Mouse (Mus musculus): Measurements from ENCODE around the gene Cacna1a. TPM values are rescaled to one million over a fixed set of nuclear protein-coding genes. Genes with fewer than 3 reads are reported as not detected.

Cacna1a gene
- polyA plus RNA-seq, 1 experiment from 2014 or later = 20.0 TPM

DNA sequence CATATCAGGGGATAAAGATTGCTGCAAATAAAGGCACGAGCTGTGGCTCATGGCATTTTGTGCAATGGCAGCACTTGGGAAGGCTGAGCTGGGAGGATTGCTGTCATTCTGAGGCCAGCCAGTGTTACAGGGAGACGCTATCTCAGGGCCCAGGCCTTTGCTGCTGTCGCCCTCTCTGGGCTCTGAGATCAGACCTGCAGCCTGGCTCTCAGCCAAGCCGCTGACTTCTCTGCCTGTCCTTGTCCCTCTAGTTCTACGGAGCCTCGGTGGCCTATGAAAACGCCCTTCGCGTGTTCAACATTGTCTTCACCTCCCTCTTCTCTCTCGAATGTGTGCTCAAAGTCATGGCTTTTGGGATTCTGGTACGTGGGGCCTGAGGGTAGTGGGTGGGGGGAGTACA lies 200.3 kb downstream of the Cacna1a start:
- no peak overlapping the region for H3K4me2 ChIP-seq (ENCODE audit: low read length)
- no peaks in the 10 kb centered on the region for H3K9me3 ChIP-seq (replicated peaks; ENCODE audit: control insufficient read depth, low read length, poor library complexity, severe bottlenecking)
- H3K36me3 ChIP-seq (ENCODE audit: control insufficient read depth, insufficient read depth, low read length) = peaks cover 19% of the 10 kb centered on the region
- H3K9ac ChIP-seq (ENCODE audit: low read depth, low read length) = no peak overlapping the region
- no peak for ATAC-seq
- no peaks in the 10 kb centered on the region for H3K27me3 ChIP-seq (ENCODE audit: control insufficient read depth, insufficient read depth, low read depth, low read length)
- 77% methylated on average over 11 of the region's 11 CpGs for WGBS
- H3K4me3 ChIP-seq (ENCODE audit: low read depth, low read length) = no peak overlapping the region
- no peak overlapping the region for H3K27ac ChIP-seq (ENCODE audit: low read length)
- H3K4me1 ChIP-seq (ENCODE audit: control insufficient read depth, insufficient read depth, low read length) = no peaks in the 10 kb centered on the region

DNA sequence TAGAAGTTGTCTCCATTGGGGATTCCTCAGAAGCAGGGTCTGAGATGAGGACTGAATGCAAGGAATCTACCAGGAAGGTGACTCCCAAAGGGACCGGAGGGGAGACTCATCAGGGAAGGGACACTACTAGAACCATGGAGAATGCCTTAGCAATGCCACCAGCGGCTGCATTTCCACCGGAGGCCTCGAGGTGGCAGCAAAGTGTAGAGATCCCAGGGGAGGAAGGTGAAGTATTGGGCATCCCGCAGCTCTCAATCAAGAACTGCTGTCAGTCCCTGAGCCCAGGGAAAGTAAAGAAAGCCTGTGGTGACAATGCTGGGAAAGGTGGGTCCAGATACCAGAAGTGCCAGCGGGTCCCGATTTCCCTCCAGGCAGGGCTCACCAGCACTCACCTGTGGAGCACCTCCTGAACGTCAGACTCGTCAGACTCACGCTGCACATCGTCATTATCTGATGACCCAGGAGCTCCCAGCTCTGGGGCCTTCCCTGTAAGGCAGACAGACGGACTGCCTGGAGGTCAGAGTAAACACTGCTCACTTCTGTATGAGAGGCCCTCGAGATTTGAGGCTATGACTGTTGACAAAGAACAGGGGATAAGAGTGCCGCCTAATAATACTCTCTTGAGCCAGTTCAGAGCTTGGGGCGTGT lies 203.9 kb downstream of the Cacna1a start:
- H3K4me1 ChIP-seq (ENCODE audit: control insufficient read depth, insufficient read depth, low read length) = no peaks in the 10 kb centered on the region
- no peak for ATAC-seq
- WGBS = 25% methylated on average over 15 of the region's 15 CpGs

DNA sequence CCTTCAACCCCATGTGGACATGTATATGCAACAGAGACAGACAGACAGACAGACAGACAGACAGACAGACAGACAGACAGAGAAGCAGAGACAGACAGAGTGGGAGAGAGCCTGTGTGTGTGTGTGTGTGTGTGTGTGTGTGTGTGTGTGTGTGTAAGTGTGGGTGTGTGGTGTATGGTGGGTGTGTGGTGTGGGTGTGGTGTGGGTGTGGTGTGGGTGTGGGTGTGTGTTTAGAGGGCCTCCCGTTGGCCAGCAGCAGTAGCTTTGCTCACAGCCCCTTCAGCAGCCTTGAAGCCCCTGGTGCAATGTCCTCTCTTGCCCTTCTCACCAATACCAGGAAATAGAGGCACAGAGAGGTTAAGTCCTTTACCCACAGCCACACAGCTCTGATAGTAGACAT lies 204.9 kb downstream of the Cacna1a start:
- H3K9me3 ChIP-seq (replicated peaks; ENCODE audit: control insufficient read depth, low read length, poor library complexity, severe bottlenecking) = no peaks in the 10 kb centered on the region
- WGBS = 50% methylated on average over 1 of the region's 1 CpGs
- no peak overlapping the region for H3K4me3 ChIP-seq (ENCODE audit: low read depth, low read length)
- peaks cover 7% of the 10 kb centered on the region for H3K36me3 ChIP-seq (ENCODE audit: control insufficient read depth, insufficient read depth, low read length)
- H3K4me1 ChIP-seq (ENCODE audit: control insufficient read depth, insufficient read depth, low read length) = no peaks in the 10 kb centered on the region
- H3K27me3 ChIP-seq (ENCODE audit: control insufficient read depth, insufficient read depth, low read depth, low read length) = no peaks in the 10 kb centered on the region
- no peak overlapping the region for H3K4me2 ChIP-seq (ENCODE audit: low read length)
- H3K9ac ChIP-seq (ENCODE audit: low read depth, low read length) = no peak overlapping the region
- ATAC-seq = no peak
- no peak overlapping the region for H3K27ac ChIP-seq (ENCODE audit: low read length)

More for the DNA sequence above, 203.9 kb downstream of the Cacna1a start:
- Histone ChIP-seq H3K9me3 (replicated peaks; ENCODE audit: control insufficient read depth, low read length, poor library complexity, severe bottlenecking) (no peaks in the 10 kb centered on the region), H3K27ac (ENCODE audit: low read length) (no peak overlapping the region), H3K4me3 (ENCODE audit: low read depth, low read length) (no peak overlapping the region), H3K36me3 (ENCODE audit: control insufficient read depth, insufficient read depth, low read length) (peaks cover 7% of the 10 kb centered on the region), H3K4me2 (ENCODE audit: low read length) (no peak overlapping the region), H3K9ac (ENCODE audit: low read depth, low read length) (no peak overlapping the region), H3K27me3 (ENCODE audit: control insufficient read depth, insufficient read depth, low read depth, low read length) (no peaks in the 10 kb centered on the region)

GRCm38 (mm10) chr8:84594099-84594780 lies 206.0 kb downstream of the Cacna1a start:
- WGBS = 72% methylated on average over 9 of the region's 9 CpGs
- no peak overlapping the region for H3K27ac ChIP-seq (ENCODE audit: low read length)
- H3K9ac ChIP-seq (ENCODE audit: low read depth, low read length) = no peak overlapping the region
- no peaks in the 10 kb centered on the region for H3K4me1 ChIP-seq (ENCODE audit: control insufficient read depth, insufficient read depth, low read length)
- no peak for ATAC-seq
- H3K9me3 ChIP-seq (replicated peaks; ENCODE audit: control insufficient read depth, low read length, poor library complexity, severe bottlenecking) = no peaks in the 10 kb centered on the region
- H3K27me3 ChIP-seq (ENCODE audit: control insufficient read depth, insufficient read depth, low read depth, low read length) = no peaks in the 10 kb centered on the region
- peaks cover 2% of the 10 kb centered on the region; the same call in 1 of the 2 replicates for H3K36me3 ChIP-seq (ENCODE audit: control insufficient read depth, insufficient read depth, low read length)
- no peak overlapping the region for H3K4me3 ChIP-seq (ENCODE audit: low read depth, low read length)
- H3K4me2 ChIP-seq (ENCODE audit: low read length) = no peak overlapping the region

DNA sequence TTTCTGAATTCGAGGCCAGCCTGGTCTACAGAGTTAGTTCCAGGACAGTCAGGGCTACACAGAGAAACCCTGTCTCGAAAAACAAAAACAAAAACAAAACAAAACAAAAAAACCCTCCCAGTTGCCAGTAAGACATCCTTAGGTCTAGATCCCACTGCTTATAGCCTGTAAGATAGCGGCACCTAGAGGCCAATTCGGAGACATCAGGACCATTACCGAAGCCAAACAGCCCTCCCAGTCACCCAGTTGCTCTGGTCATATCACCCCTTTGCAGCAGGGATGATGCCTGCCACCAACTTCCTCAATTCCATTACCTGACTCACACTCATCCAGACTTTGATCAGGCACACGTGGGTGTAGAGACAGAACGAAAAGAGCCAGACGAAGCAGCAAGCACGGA lies 207.4 kb downstream of the Cacna1a start:
- H3K27ac ChIP-seq (ENCODE audit: low read length) = no peak overlapping the region
- ATAC-seq = no peak
- 29% methylated on average over 9 of the region's 9 CpGs for WGBS
- no peak overlapping the region for H3K4me2 ChIP-seq (ENCODE audit: low read length)
- no peak overlapping the region for H3K9ac ChIP-seq (ENCODE audit: low read depth, low read length)
- no peaks in the 10 kb centered on the region for H3K27me3 ChIP-seq (ENCODE audit: control insufficient read depth, insufficient read depth, low read depth, low read length)
- H3K4me1 ChIP-seq (ENCODE audit: control insufficient read depth, insufficient read depth, low read length) = peaks cover 6% of the 10 kb centered on the region
- no peaks in the 10 kb centered on the region for H3K36me3 ChIP-seq (ENCODE audit: control insufficient read depth, insufficient read depth, low read length)
- no peak overlapping the region for H3K4me3 ChIP-seq (ENCODE audit: low read depth, low read length)
- no peaks in the 10 kb centered on the region for H3K9me3 ChIP-seq (replicated peaks; ENCODE audit: control insufficient read depth, low read length, poor library complexity, severe bottlenecking)

DNA sequence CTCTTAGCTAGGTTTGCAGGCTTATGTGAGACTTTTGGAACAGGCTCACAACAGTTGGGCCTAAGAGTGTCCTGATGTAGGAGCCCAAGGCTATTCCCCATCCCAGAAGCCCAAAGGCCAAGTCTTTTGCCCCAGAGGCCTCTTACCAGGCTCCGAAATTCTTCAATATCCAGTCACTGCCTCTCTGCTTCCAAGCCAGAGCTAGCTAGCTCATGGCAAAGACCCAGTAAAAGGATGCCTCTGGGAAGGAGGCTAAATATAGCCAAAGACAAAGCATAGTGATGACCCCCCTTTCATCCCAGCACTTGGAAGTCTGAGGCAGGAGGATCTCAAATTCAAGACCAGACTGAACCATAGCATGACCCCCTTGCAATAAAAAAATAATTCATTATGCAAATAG lies 211.2 kb downstream of the Cacna1a start:
- Histone ChIP-seq H3K9me3 (replicated peaks; ENCODE audit: control insufficient read depth, low read length, poor library complexity, severe bottlenecking) (no peaks in the 10 kb centered on the region), H3K9ac (ENCODE audit: low read depth, low read length) (no peak overlapping the region), H3K4me1 (ENCODE audit: control insufficient read depth, insufficient read depth, low read length) (peaks cover 12% of the 10 kb centered on the region), H3K36me3 (ENCODE audit: control insufficient read depth, insufficient read depth, low read length) (peaks cover 5% of the 10 kb centered on the region; the same call in 1 of the 2 replicates), H3K4me2 (ENCODE audit: low read length) (no peak overlapping the region), H3K27me3 (ENCODE audit: control insufficient read depth, insufficient read depth, low read depth, low read length) (no peaks in the 10 kb centered on the region), H3K27ac (ENCODE audit: low read length) (no peak overlapping the region), H3K4me3 (ENCODE audit: low read depth, low read length) (no peak overlapping the region)
- 85% methylated on average over 1 of the region's 1 CpGs for WGBS
- ATAC-seq = no peak

DNA sequence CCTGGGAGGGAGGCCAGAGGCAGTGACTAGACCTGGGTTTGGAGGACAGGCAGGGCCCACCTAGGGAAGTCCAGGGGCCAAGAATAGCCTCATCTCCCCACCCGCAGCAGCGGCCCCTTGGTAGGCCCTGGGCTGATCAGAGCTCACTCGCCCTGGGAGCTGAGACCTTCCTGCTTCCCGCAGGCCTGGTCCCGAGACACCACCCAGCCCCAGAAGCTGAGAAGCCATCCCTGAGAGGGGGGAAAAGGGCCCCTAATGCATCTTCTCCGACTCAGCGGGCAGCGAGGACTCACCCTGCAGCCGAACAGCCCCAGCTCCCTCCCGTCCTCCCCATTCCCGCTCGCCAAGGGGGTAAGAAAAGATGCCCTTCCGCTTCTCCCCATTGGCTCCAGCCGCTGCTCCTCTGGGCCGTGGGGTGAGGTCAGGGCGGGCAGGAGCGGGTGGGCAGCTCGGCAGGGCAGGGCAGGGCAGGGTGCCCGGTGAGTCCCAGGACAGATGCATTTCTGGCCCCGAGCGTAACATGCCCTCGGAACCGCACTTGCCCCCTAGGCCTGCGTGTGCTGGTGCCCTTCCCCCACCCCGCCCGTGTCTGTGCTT lies 212.2 kb downstream of the Cacna1a start:
- Histone ChIP-seq H3K27me3 (ENCODE audit: control insufficient read depth, insufficient read depth, low read depth, low read length) (no peaks in the 10 kb centered on the region), H3K9me3 (replicated peaks; ENCODE audit: control insufficient read depth, low read length, poor library complexity, severe bottlenecking) (no peaks in the 10 kb centered on the region), H3K36me3 (ENCODE audit: control insufficient read depth, insufficient read depth, low read length) (peaks cover 5% of the 10 kb centered on the region; the same call in 1 of the 2 replicates), H3K4me3 (ENCODE audit: low read depth, low read length) (0 out of 2 replicates have a peak overlapping the region, but pooled peaks have one; percentile 5), H3K4me1 (ENCODE audit: control insufficient read depth, insufficient read depth, low read length) (peaks cover 12% of the 10 kb centered on the region), H3K27ac (ENCODE audit: low read length) (0 out of 2 replicates have a peak overlapping the region, but pooled peaks have one; percentile 24), H3K9ac (ENCODE audit: low read depth, low read length) (peak overlapping the region; percentile 62; the same call in 1 of the 2 replicates), H3K4me2 (ENCODE audit: low read length) (peak overlapping the region; percentile 52)
- 5% methylated on average over 26 of the region's 26 CpGs for WGBS
- peak; percentile 33; the same call in 1 of the 2 replicates for ATAC-seq

- Histone ChIP-seq H3K9me3 (replicated peaks; ENCODE audit: control insufficient read depth, low read length, poor library complexity, severe bottlenecking) (no peaks in the 10 kb centered on the region), H3K4me2 (ENCODE audit: low read length) (peak overlapping the region; percentile 52), H3K4me1 (ENCODE audit: control insufficient read depth, insufficient read depth, low read length) (peaks cover 12% of the 10 kb centered on the region), H3K27ac (ENCODE audit: low read length) (no peak overlapping the region), H3K27me3 (ENCODE audit: control insufficient read depth, insufficient read depth, low read depth, low read length) (no peaks in the 10 kb centered on the region), H3K36me3 (ENCODE audit: control insufficient read depth, insufficient read depth, low read length) (peaks cover 5% of the 10 kb centered on the region; the same call in 1 of the 2 replicates), H3K4me3 (ENCODE audit: low read depth, low read length) (peak overlapping the region; percentile 14), H3K9ac (ENCODE audit: low read depth, low read length) (peak overlapping the region; percentile 3; the same call in 1 of the 2 replicates)
- 7% methylated on average over 19 of the region's 19 CpGs for WGBS
- peak; percentile 16; the same call in 1 of the 2 replicates for ATAC-seq
Measured at GRCm38 (mm10) chr8:84601221-84601751, 213.0 kb downstream of the Cacna1a start.
